Mouse (Mus musculus) liver, postnatal 0 days (tissue): ENCODE measurements around the gene Olfr974.
"Not testable (repeated sequence)": the region's sequence is repeated elsewhere in the genome, so short reads cannot be mapped to it uniquely, and the experiment has no call there.

Experiments used
- CTCF ChIP-seq: sonication (generic); IDR thresholded peaks from 2 replicates; pipeline ENCODE4 v1.5.1; 2016; ENCODE audit warnings: antibody characterized with exemption, low read depth
- EP300 ChIP-seq: IDR thresholded peaks from 2 replicates; pipeline ENCODE4 v1.6.1; 2016; ENCODE audit warnings: antibody characterized with exemption, low read depth, mild to moderate bottlenecking

DNA sequence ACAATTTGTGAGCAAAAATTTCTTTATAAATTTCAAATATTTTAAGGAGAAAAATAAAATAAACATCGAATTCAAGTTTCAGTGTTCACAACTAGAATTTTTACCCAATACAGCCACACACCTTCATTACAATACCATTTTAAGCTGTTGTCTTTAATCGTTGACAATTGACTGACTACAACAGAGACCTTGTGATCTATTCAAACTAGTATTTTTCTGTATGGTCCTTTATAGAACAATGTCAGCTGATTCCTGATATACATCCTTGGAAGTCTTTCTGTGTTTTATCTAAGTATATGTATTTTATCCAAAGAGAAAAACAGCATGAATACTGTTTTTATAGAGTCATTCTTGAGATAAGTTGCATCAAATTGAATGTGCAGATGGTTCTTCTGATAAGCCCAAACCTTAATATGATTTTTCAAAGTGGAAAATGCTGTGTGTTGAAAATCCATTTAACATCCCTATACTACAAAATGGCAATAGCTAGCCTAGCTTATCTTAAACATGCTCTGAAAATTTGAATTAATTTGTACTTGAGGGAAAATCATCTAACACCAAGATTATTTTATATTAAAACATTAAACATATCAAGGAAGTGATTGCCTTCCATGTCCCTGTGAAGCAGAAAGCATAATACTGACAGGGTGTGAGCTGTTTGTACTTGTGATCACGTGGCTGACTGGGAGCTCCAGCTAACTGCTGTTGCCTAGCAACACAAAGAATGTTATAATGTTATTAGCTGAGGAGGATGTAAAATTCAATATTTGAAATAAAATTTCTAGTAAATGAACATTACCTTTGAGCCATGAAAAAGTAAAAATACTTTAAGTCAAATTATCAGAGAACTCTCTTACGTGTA is 9.1 kb upstream of the Olfr974 start:
- not testable (repeated sequence) for TF ChIP-seq CTCF, EP300
